Mouse (Mus musculus): ENCODE data around the gene Slc26a9. TPM values are rescaled to one million over a fixed set of nuclear protein-coding genes. Genes with fewer than 3 reads are reported as not detected.
"Not testable (repeated sequence)": the region's sequence is repeated elsewhere in the genome, so short reads cannot be mapped to it uniquely, and the experiment has no call there.

The Slc26a9 gene
- total RNA-seq, 2 experiments from 2014 or later, result 0.12 to 0.15 TPM

DNA sequence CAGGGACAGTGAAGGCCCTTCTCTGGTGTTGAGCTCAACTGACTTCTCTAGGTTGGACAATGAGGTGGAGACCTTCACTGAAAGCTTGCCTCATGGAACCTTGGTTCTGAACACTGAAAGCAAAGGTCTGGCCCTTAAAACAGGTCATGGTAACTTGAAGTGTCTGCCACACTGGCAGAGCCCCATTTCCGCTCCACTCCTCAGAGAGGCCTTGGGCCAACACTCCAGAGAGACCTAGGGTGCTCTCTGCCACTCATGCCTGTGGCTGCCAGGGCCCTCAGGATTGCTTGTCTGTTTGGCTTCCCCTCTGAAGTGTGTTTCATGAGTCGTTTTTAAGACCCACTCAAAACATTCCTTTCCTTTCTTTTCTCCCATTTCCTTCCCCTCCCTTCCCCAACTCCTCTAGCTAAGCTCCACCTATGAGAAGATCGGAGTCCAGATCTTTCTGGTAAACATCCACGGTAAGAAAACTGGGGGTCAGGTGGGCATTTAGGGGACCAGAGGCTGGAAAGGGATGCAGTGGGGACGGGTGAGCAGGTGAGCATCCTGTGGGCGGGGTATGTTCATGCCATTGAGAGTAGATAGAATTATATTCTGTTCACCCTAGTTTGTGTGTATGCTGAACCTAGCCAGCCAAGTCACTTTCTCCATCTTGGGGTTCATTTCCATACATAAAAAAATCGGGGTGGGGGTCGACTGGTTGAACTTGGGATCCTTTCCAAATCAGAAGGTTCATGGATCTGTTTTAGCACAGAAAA lies 20.9 kb downstream of the Slc26a9 start:
- no peak for DNase-seq (ENCODE audit: low spot score in 2 of 2)

DNA sequence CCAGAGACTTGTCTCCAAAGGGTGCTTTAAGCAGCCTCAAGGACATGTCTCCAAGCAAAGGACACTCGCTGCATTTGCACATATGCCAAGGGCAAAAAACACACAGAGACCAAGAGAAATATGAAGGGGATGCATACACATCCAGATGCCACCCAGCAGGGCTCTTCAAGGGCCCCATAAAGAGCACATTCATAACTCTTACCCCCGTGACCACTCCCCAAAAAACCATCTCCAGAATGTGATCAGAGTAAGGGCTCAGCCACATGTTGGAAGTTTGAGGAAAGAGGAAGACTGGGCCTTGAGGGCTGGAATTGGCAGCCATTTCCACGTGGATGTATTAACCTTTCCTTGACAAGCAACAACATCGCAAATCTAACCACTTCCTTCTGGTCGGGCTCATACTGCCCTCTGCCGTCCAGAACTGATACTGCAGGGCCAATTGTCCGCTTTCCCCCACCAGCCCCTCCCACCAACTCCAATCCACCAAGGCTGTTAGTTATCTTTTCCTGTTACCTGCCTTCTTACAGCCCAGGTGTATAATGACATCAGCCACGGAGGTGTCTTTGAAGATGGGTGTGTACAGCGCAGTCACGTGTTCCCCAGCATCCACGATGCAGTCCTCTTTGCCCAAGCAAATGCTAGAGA lies 21.7 kb downstream of the Slc26a9 start:
- DNase-seq (ENCODE audit: low spot score in 2 of 2), result peak; percentile 64 to 87

DNA sequence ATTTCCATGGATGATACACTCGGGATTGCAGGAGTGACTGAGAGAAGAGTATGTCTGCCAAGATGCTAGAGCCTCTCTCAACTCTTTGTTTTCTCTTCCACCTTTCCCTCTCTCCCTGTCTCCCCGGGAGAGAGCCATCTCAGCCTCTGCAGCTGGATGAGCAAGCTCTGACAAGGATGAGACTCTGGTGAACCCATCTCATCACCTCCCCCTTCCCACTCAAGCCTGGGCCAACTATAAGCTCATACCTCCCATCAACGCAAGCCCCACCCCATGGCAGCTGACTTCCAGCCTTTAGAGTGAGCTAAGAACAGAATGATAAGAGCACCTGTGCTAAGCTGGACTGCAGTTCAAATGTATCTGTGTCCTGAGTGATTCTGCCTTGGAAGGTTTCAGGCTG lies 25.5 kb downstream of the Slc26a9 start:
- DNase-seq (ENCODE audit: low spot score in 2 of 2), result no peak

DNA sequence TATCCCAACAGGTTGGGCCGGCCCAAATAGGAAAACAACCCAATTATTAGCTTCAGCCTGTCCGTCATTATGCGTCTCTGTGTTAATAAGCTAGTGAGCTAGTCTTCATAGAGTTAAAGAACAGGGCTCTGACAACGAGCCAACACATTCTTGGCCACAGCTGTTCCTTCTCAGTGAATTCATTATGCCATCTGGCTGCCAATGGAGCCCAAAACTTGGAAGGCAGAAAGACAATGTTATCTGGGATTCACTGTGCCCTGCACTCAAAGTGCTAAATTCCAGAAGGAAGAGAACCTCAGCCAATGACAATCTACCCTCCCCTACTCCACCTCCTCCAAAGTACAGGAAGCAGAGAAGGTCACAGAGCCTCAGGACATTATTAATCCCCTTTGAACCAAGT lies 26.8 kb downstream of the Slc26a9 start:
- DNase-seq (ENCODE audit: low spot score in 2 of 2), result peak; percentile 79 to 94

DNA sequence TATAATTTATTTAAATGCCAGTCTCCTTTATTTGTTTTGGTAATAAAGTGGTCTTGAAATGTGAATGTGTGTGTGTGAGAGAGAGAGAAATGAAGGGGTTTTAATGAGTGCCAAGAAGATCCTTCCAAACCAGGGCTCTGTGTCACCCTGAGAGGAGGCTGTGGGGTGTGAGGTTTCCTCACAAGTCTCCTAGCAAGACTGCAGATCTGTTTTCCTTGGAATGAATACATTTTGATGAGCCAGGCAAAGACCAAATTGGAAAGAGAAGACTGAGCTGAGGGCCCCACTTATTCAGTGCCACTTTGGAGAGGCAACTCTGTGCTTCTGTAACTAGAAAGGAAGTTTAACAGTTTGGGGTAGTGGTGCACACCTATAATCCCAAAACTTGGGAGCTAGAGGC lies 27.6 kb downstream of the Slc26a9 start:
- no peak for DNase-seq (ENCODE audit: low spot score in 2 of 2)

DNA sequence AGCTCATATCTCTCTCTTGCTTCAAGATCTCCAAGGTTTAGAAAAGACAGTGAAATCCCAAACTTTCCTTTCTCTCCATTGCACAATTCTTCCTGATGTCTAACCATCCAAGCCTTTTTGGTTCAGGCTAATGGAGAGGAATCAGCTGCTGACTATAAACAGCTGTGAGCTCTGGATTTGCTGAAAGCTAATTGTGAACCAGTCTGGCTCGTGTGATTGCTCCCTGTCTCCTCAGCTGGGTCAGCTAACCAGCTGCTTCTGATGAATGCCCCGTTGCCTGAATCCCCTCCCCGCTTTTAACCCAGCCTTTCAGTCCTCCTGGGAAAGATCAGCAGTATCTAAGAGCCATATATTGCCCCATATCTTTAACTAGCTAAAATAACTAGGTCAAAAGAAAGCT lies 50.8 kb downstream of the Slc26a9 start:
- no peak for DNase-seq (ENCODE audit: low spot score in 2 of 2)

DNA sequence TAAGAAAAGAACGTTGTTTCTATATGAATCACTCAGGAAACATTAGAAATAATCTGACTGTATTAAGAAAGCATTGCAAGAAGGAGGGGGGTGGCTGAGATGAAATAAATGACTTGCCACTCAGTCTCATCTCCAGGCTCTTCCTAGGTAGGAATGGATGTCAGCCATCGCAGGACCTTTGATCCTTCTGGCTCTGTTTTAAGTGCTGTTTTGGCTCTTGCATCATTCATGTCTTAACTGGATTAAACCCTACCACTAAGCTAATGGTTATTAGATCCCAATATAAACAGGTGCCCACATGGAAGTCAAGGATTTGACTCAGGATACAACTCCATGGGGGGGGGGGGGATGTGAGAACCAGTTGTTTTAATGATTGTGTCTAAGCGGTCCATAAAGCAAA lies 51.3 kb downstream of the Slc26a9 start:
- no peak for DNase-seq (ENCODE audit: low spot score in 2 of 2)

DNA sequence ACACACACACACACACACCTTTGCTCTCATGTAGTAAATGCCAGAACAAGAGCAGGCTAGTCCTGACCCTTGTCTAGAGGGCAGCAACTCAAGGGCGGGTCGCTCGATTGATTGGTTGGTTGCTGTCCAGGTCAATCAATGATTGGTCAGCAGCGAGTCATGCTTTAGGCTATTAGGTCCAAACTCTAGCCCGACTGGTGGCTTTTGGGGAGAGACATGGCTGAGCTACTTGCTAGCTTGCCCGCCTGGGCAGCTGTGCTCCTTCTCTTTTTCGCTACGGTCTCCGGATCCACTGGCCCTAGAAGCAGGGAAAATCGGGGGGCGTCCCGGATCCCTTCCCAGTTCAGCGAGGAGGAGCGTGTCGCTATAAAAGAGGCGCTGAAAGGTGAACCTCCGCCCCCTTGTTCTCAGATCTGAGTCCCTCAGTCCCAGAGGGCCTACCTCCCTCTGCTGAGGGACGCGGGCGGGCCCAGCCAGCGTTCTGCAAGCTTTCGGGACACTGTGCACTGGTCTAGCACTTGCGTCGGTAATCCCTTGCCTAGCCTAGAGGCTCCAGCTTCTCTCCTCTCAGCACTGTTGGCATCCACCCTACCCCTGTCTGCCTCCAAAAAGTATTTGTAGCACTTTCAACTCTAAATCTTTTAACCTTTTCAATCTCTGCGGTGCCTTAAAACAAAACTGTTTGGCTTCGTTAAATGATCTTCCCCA lies 53.5 kb downstream of the Slc26a9 start, which contains the start of gene Pm20d1:
Gene Pm20d1 (plus strand): TSS at position 180 of the 708 bp plus-strand sequence.
- DNase-seq (ENCODE audit: low spot score in 2 of 2), result no peak

DNA sequence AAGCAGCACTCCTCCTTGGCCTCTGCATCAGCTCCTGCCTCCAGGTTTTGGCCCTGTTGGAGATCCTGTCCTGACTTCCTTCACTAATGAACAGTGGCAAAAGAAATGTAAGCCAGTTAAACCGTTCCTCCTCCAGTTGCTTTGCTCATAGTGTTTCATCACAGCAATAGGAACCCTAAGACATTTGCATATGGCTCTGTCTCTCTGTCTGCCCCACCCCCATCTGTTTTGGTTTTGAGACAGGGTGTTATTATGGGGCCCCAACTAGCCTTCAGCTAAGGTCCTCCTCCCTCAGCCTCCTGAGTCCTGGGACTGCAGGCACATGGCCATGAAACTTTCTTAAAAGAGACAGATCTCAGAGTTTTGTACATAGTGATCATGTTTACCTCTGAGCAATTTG lies 56.2 kb downstream of the Slc26a9 start:
- DNase-seq (ENCODE audit: low spot score in 2 of 2), result no peak

DNA sequence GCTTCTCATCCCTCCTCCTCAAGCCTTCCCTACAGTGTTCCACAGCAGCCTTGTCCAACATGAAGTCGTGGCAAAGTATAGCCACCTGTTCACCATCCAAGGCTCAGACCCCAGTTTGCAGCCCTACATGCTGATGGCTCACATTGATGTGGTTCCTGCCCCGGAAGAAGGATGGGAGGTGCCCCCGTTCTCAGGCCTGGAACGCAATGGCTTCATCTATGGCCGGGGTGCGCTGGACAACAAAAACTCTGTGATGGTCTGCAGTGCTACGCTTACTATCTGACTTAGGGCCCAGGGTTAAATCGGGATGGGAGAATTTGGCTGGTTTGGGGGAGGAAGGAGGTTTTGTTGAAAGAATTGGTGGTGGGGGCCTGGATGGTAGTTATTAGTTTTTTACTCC lies 57.2 kb downstream of the Slc26a9 start:
- no peak for DNase-seq (ENCODE audit: low spot score in 2 of 2)

DNA sequence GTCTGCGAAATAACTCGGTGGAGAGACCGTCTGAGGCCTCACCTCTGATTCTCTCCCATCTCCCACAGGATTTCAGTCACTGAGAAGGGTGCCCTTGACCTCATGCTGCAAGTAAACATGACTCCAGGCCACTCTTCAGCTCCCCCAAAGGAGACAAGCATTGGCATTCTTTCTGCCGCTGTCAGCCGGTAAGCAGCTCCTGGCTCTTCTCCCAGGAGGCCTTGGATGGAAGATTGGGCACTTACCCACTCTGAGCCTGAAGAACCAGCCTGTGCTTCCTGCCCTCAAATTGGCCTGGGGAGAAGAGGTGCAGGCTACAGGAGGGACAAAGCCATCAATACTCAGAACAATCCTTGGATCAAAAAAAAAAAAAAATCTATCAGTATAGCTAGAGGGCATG lies 58.8 kb downstream of the Slc26a9 start:
- no peak for DNase-seq (ENCODE audit: low spot score in 2 of 2)

DNA sequence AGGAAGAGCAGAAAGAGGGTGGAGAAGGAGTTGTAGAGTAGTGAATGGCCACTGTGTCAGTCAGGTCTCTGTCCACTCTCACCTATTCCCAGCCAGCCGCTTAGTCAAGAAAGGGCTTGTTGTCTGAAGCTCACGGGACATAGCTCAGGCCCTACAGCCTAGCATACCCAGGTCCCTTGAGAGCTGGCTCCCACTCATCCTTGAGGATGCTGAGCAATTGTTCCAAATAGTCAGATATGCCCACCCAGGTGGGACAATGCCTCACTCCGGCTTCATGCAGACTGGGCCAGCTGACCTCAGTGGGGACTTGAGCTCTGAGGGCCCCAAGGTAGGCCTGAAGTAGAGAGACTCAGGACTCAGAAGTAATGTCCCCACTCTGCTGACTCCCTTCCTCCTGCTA lies 60.3 kb downstream of the Slc26a9 start:
- no peak for DNase-seq (ENCODE audit: low spot score in 2 of 2)

DNA sequence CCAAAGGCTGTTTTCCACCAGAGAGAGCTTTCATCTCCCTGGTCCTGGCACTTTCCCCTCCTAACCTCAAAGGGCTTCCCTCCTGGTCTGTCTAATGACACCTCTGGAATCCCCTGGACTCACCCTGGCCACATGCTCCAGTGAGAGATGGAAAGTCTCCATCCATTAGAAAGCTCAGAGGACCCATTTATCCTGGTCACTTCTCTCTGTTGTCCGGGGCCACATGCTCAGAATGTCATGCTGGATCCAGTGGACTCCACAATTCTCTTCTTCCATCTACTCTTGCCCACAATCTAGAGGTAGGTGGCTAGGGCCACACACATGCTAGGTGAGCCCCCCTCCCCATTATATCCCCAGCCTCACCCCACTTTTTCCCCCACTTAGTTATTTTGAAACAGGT lies 65.2 kb downstream of the Slc26a9 start:
- DNase-seq (ENCODE audit: low spot score in 2 of 2), result no peak

DNA sequence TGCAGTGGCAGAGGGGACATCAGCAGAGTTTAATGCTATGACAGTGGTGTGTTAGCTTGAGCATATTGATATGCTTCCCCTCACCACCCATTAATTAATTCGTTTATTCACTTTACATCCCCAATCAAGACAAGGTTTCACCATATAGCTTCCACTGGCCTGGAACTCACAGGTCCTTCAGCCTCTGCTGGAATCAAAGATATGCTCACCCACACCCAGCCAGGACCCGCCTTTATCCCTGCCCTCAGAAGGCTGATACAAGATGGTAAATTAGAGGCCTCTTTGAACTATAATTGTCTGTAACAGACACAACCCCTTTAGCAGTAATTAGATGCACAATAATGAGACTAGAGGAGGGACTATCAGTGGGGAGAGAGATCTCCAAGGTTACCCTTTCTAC lies 65.8 kb downstream of the Slc26a9 start:
- no peak for DNase-seq (ENCODE audit: low spot score in 2 of 2)

DNA sequence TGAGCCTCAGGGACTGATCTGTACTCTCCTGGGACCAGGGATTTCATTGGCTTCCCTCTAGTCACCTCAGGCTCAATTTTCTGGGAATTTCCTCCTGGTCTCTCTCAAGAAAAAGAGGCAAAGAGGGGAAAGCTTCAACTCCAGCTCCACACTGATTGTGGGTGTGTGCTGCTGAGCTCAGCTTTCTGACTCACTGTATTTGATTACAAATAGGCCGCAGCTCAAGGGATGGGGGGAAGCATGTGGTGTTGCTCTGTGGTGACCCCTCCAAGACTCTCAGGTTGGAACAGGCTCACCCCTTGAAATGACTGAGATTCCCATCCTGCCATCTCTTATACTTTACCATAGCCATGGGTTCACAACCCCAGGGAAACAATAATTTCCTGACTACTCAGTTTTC lies 67.6 kb downstream of the Slc26a9 start:
- no peak for DNase-seq (ENCODE audit: low spot score in 2 of 2)

DNA sequence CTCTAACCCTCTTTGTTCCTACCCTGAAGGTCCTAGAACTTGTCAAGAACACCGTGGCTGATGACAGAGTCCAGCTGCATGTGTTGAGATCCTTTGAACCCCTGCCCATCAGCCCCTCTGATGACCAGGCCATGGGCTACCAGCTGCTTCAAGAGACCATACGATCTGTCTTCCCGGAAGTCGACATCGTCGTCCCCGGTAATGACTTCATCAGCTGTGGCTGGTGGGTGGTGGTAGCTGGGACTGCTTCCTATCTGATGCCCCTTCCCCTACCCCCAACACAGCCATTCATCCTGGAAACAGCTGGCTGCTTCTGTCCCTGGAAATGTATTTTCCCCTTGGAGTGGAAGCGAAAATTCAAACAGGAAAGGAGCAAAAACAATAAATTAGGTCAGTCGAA lies 68.2 kb downstream of the Slc26a9 start:
- DNase-seq (ENCODE audit: low spot score in 2 of 2), result no peak

DNA sequence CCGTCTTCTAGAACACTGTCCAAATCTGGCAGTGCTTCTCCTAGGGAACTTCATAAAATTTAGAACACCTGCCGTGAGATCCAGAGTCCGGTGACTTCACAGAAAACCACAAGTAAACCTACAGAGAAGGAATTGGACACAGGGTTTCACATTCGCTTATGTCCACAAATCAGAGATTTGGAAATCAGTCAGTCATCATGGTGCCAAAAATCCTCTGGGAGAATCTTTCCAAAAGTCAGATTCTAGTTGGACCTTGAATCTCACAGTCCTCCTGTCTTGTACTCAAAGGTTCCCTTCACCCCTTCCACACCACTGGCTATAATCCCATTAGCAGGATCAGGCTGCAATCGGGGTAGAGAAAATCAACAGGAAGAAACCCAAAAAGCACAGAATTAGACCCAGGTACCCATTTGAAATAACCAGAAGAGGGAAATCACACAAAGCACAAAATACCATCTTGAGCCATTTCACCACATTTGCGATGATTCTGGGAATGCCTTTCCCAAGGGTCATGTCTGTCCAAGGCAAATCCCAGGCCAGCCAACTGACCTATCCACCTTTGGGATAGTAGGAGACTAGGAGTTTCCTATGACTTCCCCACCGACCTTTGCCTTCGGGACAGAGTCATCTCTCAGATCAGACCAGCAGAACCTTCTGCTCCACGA lies 68.9 kb downstream of the Slc26a9 start:
- no peak for DNase-seq (ENCODE audit: low spot score in 2 of 2)

DNA sequence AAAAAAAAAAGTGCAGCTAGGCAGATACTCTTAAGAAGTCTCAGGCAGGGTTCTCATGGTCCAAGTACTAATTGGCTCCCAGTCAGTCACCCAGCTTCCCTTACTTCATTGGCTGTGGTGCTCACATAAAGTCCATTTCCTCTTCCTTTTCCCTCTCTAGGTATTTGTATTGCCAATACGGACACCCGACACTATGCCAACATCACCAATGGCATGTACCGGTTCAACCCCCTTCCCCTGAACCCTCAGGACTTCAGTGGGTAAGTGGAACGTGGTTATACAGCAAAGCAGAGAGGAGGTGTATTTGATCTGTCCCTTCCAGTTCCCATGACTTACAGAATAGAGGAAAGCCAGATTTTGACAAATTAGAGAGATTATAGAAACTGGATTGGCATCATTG lies 69.9 kb downstream of the Slc26a9 start:
- DNase-seq (ENCODE audit: low spot score in 2 of 2), result no peak

DNA sequence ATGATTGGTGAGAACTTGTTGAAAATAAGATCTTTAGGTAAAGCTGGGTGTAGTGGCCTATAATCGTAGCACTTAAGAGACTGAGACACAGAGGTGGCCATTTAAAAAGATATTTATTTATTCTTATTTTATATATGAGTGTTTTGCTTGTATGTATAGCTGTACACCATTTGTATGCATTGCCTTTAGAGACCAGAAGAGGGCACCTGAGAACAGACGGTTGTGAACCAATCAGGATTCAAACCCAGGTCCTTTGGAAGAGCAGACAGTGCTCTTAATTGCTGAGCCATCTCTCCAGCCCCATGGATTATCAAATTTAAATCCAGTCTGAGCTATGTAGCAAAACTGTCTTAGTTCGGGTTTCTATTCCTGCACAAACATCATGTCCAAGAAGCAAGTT lies 70.4 kb downstream of the Slc26a9 start:
- DNase-seq (ENCODE audit: low spot score in 2 of 2), result no peak

DNA sequence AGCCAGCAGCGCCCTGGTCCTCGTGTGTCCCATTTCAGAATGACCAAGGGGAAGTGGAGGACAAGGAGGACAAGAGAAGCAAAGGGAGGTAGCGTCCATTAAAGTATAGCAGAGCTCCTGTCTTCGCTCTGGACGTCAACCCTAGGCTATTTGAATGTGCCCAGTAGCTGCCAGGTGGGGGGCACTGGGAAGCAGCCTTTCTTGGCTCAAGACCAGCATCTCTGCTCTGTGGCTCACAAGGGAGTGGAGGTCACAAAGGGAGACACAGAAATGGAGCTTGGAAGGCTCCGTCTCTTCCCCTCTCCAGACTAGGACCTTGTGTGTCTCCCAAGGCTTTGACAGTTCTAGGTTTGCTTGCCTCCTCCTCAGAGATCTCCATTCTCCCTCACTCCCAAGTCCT lies 73.1 kb downstream of the Slc26a9 start:
- no peak for DNase-seq (ENCODE audit: low spot score in 2 of 2)

DNA sequence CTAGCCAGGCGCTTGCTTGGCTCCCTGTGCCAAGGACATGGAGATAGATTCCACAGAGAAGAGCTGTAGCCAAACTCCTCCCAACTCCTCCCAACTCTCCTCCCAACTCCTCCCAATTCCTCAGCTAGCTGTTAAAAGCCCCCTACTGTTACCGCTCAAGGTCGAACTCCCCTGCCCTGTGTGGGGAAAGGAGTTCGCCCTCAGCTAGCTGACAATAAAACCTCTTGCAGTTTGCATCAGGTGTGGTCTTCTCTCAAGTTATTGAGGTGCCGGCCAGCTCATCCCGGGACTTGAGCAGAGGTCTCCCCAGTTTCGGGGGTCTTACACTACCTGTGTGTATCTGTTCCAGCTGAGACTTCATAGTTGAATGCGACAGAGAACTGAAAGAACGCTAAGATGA lies 76.5 kb downstream of the Slc26a9 start:
- DNase-seq (ENCODE audit: low spot score in 2 of 2), result not testable (repeated sequence)

DNA sequence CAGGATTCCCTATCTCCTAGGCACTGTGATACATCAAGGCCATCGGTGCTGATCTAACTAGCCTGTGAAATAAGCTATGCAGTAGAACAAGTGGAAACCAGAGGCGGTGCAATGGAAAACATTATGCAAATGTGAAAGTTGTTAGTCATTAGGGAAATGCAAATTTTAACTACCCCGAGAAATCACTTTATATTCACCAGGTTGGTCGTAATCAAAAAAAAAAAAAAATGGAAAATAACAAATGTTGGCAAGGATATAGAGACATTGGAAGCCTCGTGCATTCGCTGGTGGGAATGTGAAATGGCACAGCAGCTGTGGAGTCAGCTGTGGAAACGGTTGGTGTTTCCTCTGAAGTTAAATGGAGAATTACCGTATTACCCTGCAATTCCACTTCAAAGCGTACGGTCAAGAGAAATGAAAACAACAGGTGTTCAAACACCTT lies 77.1 kb downstream of the Slc26a9 start:
- peak in 1 of 2 experiments; percentile 70 for DNase-seq (ENCODE audit: low spot score in 2 of 2)

Data from layer of hippocampus, adult 18-20 months (tissue).